Mouse (Mus musculus) colon, adult 2 months (tissue): ENCODE results near the gene Gm9513. TPM values are rescaled to one million over a fixed set of nuclear protein-coding genes. Genes with fewer than 3 reads are reported as not detected.

Experiments
- polyA plus RNA-seq: library from polyadenylated mRNA; depleted of rRNA; stranded (reverse); fragments of >200 nt; gene quantifications from 2 replicates; pipeline ENCODE4 v1.2.3, GENCODE M21; 2012; rRNA removed

Gm9513 gene
- polyA plus RNA-seq, result not detected in 2 replicates

DNA sequence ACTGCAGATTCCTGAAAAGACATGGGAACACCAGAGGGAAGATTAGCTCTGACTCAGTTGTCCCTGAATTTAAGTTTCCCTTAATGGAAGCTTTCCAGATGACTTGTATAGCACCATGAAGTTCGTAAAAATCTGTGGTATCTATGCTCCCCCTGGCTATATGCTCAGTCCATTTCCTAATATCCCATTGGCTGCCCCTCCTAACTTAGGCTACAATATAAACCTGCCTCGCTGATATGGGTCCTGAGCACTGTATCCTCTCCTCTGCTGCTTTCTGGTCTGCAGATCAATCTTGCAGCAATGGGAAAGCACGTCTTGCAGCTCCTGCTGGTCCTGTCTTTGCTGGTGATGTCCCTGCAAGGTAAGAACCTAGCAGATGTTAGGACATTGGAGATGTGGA, at the start of gene Gm9513:
Gene Gm9513, plus strand, starts transcription at position 301 of the 400 bp plus-strand sequence.

DNA sequence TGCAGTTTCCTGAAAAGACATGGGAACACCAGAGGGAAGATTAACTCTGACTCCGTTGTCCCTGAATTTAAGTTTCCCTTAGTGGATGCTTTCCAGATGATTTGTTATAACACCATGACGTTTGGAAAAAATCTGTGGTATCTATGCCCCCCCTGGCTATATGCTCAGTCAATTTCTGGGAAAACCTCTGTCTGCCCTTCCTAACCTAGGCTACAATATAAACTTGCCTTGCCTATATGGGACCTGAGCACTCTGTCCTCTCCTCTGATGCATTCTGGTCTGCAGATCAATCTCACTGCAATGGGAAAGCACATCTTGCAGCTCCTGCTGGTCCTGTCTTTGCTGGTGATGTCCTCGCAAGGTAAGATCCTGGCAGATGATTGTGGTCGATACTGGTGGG, 43.9 kb upstream of the Gm9513 start, which contains the start of gene Gm7257:
Gene Gm7257, plus strand, starts transcription at position 301 of the 400 bp plus-strand sequence.

Other genes with a start within 250 kb of the Gm9513 start
- gene Gm7257, start 43.8 kb upstream of the Gm9513 start, polyA plus RNA-seq, result not detected in 2 replicates
- gene Gm5615, start 66.3 kb downstream of the Gm9513 start, polyA plus RNA-seq, result not detected in 2 replicates
- gene Gm17689, start 107.0 kb downstream of the Gm9513 start, polyA plus RNA-seq, result not detected in 2 replicates
- gene A630095E13Rik, start 167.7 kb downstream of the Gm9513 start, polyA plus RNA-seq, result not detected in 2 replicates
- not detected in 2 replicates for gene Acrv1, start 217.6 kb downstream of the Gm9513 start, polyA plus RNA-seq